ENCODE assay signal across 8 mouse cellular contexts in the genomic region with DNA sequence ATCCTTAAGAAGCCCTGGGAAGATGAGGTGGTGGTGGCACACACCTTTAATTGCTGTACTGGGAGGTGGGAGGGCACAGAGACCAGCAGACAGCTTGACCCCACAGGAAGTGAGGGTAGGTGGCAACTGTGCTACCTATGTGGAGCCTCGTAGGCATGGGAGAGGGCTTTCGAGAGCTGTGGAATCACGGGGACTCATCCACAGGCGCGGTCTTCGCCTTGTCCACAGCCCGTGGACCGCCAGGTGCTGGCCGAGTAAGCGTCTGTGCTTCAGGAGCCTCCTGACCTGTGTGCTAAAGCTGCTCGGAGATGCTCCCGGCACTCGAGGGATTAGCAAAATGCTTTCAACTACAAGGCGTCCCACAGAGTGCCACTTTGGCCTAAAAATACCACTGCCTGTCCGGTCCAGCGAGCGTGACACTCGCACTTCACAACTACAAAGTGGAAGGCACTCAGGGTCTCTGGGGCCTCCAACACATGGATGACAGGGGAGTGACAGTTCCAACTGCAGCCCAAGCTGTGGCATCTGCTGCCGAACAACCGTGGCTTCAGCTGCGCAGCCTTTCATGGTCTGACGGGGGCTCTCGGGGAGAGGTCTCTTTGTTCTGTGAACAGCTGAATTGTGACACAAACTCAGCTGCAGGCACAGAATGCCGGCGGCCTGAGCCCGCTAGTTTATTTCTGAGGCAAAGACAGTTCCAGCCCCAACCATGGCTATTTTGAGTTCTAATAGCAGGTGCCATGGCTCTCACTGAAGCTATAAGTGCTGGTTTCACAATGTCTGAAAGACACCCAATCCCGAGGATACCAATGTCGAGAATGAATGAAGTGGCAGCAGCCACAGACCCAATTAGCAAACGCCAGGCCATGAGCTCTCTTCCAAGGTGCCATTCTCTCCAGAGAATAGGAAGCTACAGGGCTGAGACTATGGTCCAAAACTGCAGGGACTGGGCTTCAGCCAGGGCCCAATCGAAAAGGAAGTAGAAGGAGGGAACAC. TPM values are rescaled to one million over a fixed set of nuclear protein-coding genes. Genes with fewer than 3 reads are reported as not detected.
DNase-seq lines count a peak whose midpoint lies in the region; ATAC-seq and TF ChIP-seq lines count a peak whose summit lies in the region.

No protein-coding gene starts in this region.

- WGBS in liver, postnatal 0 days (ENCODE audit: insufficient replicate concordance): 82% methylated on average over 30 of the region's 30 CpGs
- WGBS in liver, embryonic 12.5 days (ENCODE audit: insufficient replicate concordance): 85% methylated on average over 30 of the region's 30 CpGs
- 23% methylated on average over 30 of the region's 30 CpGs for WGBS in forebrain, postnatal 0 days

- H3K4me3 ChIP-seq in liver, postnatal 0 days (ENCODE audit: low read depth, low read length): no peak overlapping the region
- no peak overlapping the region for H3K4me3 ChIP-seq in liver, embryonic 12.5 days
- no peak overlapping the region for H3K4me3 ChIP-seq in forebrain, postnatal 0 days (ENCODE audit: low read depth, low read length)

- H3K27me3 ChIP-seq in liver, postnatal 0 days (ENCODE audit: insufficient read depth, low read length): no peaks in the 10 kb centered on the region
- H3K27me3 ChIP-seq in liver, embryonic 12.5 days (replicated peaks): no peaks in the 10 kb centered on the region
- H3K27me3 ChIP-seq in forebrain, postnatal 0 days (ENCODE audit: insufficient read depth, low read length): no peaks in the 10 kb centered on the region

- H3K9me3 ChIP-seq in liver, postnatal 0 days (ENCODE audit: low read length): no peaks in the 10 kb centered on the region
- no peaks in the 10 kb centered on the region for H3K9me3 ChIP-seq in liver, embryonic 12.5 days (replicated peaks)
- H3K9me3 ChIP-seq in forebrain, postnatal 0 days (ENCODE audit: low read length): no peaks in the 10 kb centered on the region

- no peak for TF ChIP-seq CTCF in liver, postnatal 0 days (IDR thresholded peaks at IDR 0.05; ENCODE audit: low read depth)
- no peak for TF ChIP-seq CTCF in forebrain, postnatal 0 days (IDR thresholded peaks at IDR 0.05; ENCODE audit: low read depth)

- H3K4me2 ChIP-seq in liver, postnatal 0 days (ENCODE audit: low read depth, low read length): no peak overlapping the region
- no peak overlapping the region for H3K4me2 ChIP-seq in liver, embryonic 12.5 days
- H3K4me2 ChIP-seq in forebrain, postnatal 0 days (ENCODE audit: low read depth): no peak overlapping the region

- H3K4me1 ChIP-seq in liver, postnatal 0 days (ENCODE audit: insufficient read depth): peaks cover 7% of the 10 kb centered on the region
- peaks cover 17% of the 10 kb centered on the region for H3K4me1 ChIP-seq in liver, embryonic 12.5 days
- peaks cover 16% of the 10 kb centered on the region for H3K4me1 ChIP-seq in forebrain, postnatal 0 days (ENCODE audit: insufficient read depth)

- H3K9ac ChIP-seq in liver, postnatal 0 days (replicated peaks): no peak overlapping the region
- H3K9ac ChIP-seq in liver, embryonic 12.5 days: no peak overlapping the region
- H3K9ac ChIP-seq in forebrain, postnatal 0 days: no peak overlapping the region

- peaks cover 7% of the 10 kb centered on the region for H3K36me3 ChIP-seq in liver, postnatal 0 days (replicated peaks; ENCODE audit: insufficient read depth, low read length)
- peaks cover 34% of the 10 kb centered on the region for H3K36me3 ChIP-seq in liver, embryonic 12.5 days
- H3K36me3 ChIP-seq in forebrain, postnatal 0 days (ENCODE audit: insufficient read depth): no peaks in the 10 kb centered on the region

- DNase-seq in liver, postnatal 0 days: peak; percentile 43
- peak; percentile 82 for DNase-seq in forebrain, postnatal 0 days
- peak; percentile 55 to 65 for DNase-seq in layer of hippocampus, postnatal 10 days (ENCODE audit: low spot score in 2 of 2)
- DNase-seq in skeletal muscle tissue, adult 2 months (ENCODE audit: low read depth, low spot score): peak; percentile 15
- DNase-seq in spleen, postnatal 4 days (ENCODE audit: low spot score in 2 of 2): no peak
- no peak for DNase-seq in urinary bladder, postnatal 36 days (ENCODE audit: low spot score in 2 of 2)
- no peak for DNase-seq in adrenal gland, adult (ENCODE audit: inconsistent age in 2 of 2, low spot score in 1 of 2)

- H3K27ac ChIP-seq in liver, postnatal 0 days (ENCODE audit: low read depth): peak overlapping the region; percentile 67
- no peak overlapping the region for H3K27ac ChIP-seq in liver, embryonic 12.5 days
- peak overlapping the region; percentile 46 for H3K27ac ChIP-seq in forebrain, postnatal 0 days (ENCODE audit: low read depth, low read length)

- TF ChIP-seq EP300 in liver, postnatal 0 days (IDR thresholded peaks at IDR 0.05; ENCODE audit: low read depth): no peak

- peak; percentile 57 for ATAC-seq in liver, postnatal 0 days
- ATAC-seq in liver, embryonic 12.5 days: no peak
- ATAC-seq in forebrain, postnatal 0 days: peak; percentile 93

RNA-seq across cellular contexts. Expression of a gene that starts 57.3 kb away (rescaled TPM):
- polyA plus RNA-seq in liver, postnatal 0 days (2015; fragmentation: Nextera tagmentation; extraction: Ambion mirVana): 16.4 and 17.0 TPM in 2 replicates
- 31.0 and 33.6 TPM in 2 replicates for polyA plus RNA-seq in liver, embryonic 12.5 days (2016; fragmentation: Nextera tagmentation; extraction: Ambion mirVana)
- 21.3 and 22.8 TPM in 2 replicates for total RNA-seq in forebrain, postnatal 0 days (2014; rRNA removed)
- 26.7 and 29.5 TPM in 2 replicates for polyA plus RNA-seq in forebrain, postnatal 0 days (2015; fragmentation: Nextera tagmentation; extraction: Ambion mirVana)
- total RNA-seq in layer of hippocampus, postnatal 10 days (2021): 10 to 100 TPM; 20.1 to 20.7 TPM

RNA-seq across cellular contexts. Expression of a gene that starts 57.4 kb away (rescaled TPM):
- polyA plus RNA-seq in liver, postnatal 0 days (2015; fragmentation: Nextera tagmentation; extraction: Ambion mirVana): 18.1 and 18.6 TPM in 2 replicates
- 34.6 and 36.3 TPM in 2 replicates for polyA plus RNA-seq in liver, embryonic 12.5 days (2016; fragmentation: Nextera tagmentation; extraction: Ambion mirVana)
- 5.6 and 11.4 TPM in 2 replicates for total RNA-seq in forebrain, postnatal 0 days (2014; rRNA removed)
- 13.5 and 14.7 TPM in 2 replicates for polyA plus RNA-seq in forebrain, postnatal 0 days (2015; fragmentation: Nextera tagmentation; extraction: Ambion mirVana)
- total RNA-seq in layer of hippocampus, postnatal 10 days (2021): 1 to 10 TPM; 5.8 to 7.5 TPM

Comparison
In these comparisons a context has a peak if more than half of its experiments do, and no peak if none do; other contexts are left out.
1. DNase-seq: peak in liver, postnatal 0 days (single experiment), forebrain, postnatal 0 days (single experiment), layer of hippocampus, postnatal 10 days (2 of 2) and skeletal muscle tissue, adult 2 months (single experiment); none in spleen, postnatal 4 days (0 of 2), urinary bladder, postnatal 36 days (0 of 2) and adrenal gland, adult (0 of 2).